In the genomic region with DNA sequence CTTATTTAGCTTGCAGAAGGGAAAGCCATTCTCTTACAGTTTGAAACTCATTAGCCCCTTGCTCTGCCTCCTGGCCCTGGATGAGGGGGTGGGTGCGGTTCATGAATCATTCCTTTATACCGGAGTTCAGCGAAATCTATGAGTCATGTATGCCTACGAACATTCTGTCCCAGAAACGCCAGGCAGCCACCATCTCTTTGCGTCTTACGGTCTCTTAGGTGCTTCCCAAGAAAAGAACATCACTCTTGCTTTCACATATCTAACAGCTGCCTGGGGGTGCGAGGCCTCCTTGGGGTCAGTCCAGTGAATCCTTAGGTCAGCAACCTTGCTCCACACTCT, we compare ENCODE assay signal across 10 mouse cellular contexts. TPM values are rescaled to one million over a fixed set of nuclear protein-coding genes. Genes with fewer than 3 reads are reported as not detected.
DNase-seq lines count a peak whose midpoint lies in the region; ATAC-seq lines count a peak whose summit lies in the region.
"Had no signal": no experiment of that assay in that cellular context is flagged by ENCODE, and none has a peak within 500 bp of the region (broad histone marks: within the 10 kb centered on the region; RNA-seq: fewer than 3 reads in every experiment).

No protein-coding gene starts in this region.

- H3K9me3 ChIP-seq in neural tube, embryonic 13.5 days, result no peaks in the 10 kb centered on the region
- no peaks in the 10 kb centered on the region for H3K9me3 ChIP-seq in liver, embryonic 12.5 days (replicated peaks)
- H3K9me3 ChIP-seq: forebrain, embryonic 10.5 days had no signal

- H3K4me1 ChIP-seq in neural tube, embryonic 13.5 days (replicated peaks), result peaks cover 15% of the 10 kb centered on the region
- H3K4me1 ChIP-seq in liver, embryonic 12.5 days, result no peaks in the 10 kb centered on the region

- DNase-seq in neural tube, embryonic 10.5 days (ENCODE audit: extremely low spot score, low spot score), result no peak
- DNase-seq in frontal cortex, adult 2 months (ENCODE audit: extremely low spot score in 1 of 2, low spot score in 1 of 2), result peak; percentile 77 to 88
- peak; percentile 63 to 92 for DNase-seq in left cerebral cortex, postnatal 25 days (ENCODE audit: low spot score in 2 of 2)
- DNase-seq in right cerebral cortex, postnatal 36 days (ENCODE audit: low spot score in 2 of 2), result peak; percentile 57 to 75
- no peak for DNase-seq in embryo, embryonic 10 days (ENCODE audit: low spot score)
- no peak for DNase-seq in urinary bladder, adult 2 months (ENCODE audit: low spot score)
- DNase-seq: cerebellum, adult 2 months had no signal

- ATAC-seq in neural tube, embryonic 13.5 days (ENCODE audit: low read depth), result no peak
- no peak for ATAC-seq in liver, embryonic 12.5 days

- H3K27ac ChIP-seq in neural tube, embryonic 13.5 days (replicated peaks), result no peak overlapping the region
- H3K27ac ChIP-seq in liver, embryonic 12.5 days, result no peak overlapping the region
- H3K27ac ChIP-seq: forebrain, embryonic 10.5 days had no signal

- WGBS in neural tube, embryonic 13.5 days, result 53% methylated on average over 8 of the region's 8 CpGs
- WGBS in liver, embryonic 12.5 days (ENCODE audit: insufficient replicate concordance), result 82% methylated on average over 8 of the region's 8 CpGs

- H3K4me3 ChIP-seq in neural tube, embryonic 13.5 days, result no peak overlapping the region
- no peak overlapping the region for H3K4me3 ChIP-seq in liver, embryonic 12.5 days
- H3K4me3 ChIP-seq: forebrain, embryonic 10.5 days had no signal

- intact Hi-C loops in left cerebral cortex, postnatal 25 days (cut with DNase I), result no loop called here

- no peaks in the 10 kb centered on the region for H3K27me3 ChIP-seq in neural tube, embryonic 13.5 days
- H3K27me3 ChIP-seq in liver, embryonic 12.5 days (replicated peaks), result no peaks in the 10 kb centered on the region

- H3K9ac ChIP-seq in neural tube, embryonic 13.5 days, result no peak overlapping the region
- no peak overlapping the region for H3K9ac ChIP-seq in liver, embryonic 12.5 days

- H3K36me3 ChIP-seq in neural tube, embryonic 13.5 days, result no peaks in the 10 kb centered on the region
- H3K36me3 ChIP-seq in liver, embryonic 12.5 days, result no peaks in the 10 kb centered on the region
- H3K36me3 ChIP-seq: forebrain, embryonic 10.5 days had no signal

- peak overlapping the region; percentile 9; the same call in 1 of the 2 replicates for H3K4me2 ChIP-seq in neural tube, embryonic 13.5 days
- no peak overlapping the region for H3K4me2 ChIP-seq in liver, embryonic 12.5 days

RNA-seq across cellular contexts. Expression of a gene that starts 29.9 kb away (rescaled TPM):
- polyA plus RNA-seq in neural tube, embryonic 13.5 days (2015; fragmentation: Nextera tagmentation; extraction: Ambion mirVana), result 111 and 128 TPM in 2 replicates
- 92.1 and 92.3 TPM in 2 replicates for polyA plus RNA-seq in frontal cortex, adult 2 months (2012; rRNA removed)
- total RNA-seq in left cerebral cortex, postnatal 25 days (2021), result 100 to 1,000 TPM; 162 to 163 TPM
- polyA plus RNA-seq in liver, embryonic 12.5 days (2016; fragmentation: Nextera tagmentation; extraction: Ambion mirVana), result 38.4 and 39.5 TPM in 2 replicates
- 48.7 and 54.8 TPM in 2 replicates for polyA plus RNA-seq in urinary bladder, adult 2 months (2012; rRNA removed)

Comparison
In these comparisons a context has a peak if more than half of its experiments do, and no peak if none do; other contexts are left out.
1. DNase-seq: peak in frontal cortex, adult 2 months (2 of 2), left cerebral cortex, postnatal 25 days (2 of 2) and right cerebral cortex, postnatal 36 days (2 of 2); none in neural tube, embryonic 10.5 days (single experiment), embryo, embryonic 10 days (single experiment) and urinary bladder, adult 2 months (single experiment).